Mouse (Mus musculus): ENCODE data around the gene Scamp3. TPM values are rescaled to one million over a fixed set of nuclear protein-coding genes. Genes with fewer than 3 reads are reported as not detected.
A peak's percentile ranks its signal among the peaks of the same experiment; 100 is the strongest.

Scamp3 gene
- total RNA-seq (2014; rRNA removed): 9.1 and 15.6 TPM in 2 replicates
- 105 and 120 TPM in 2 replicates for polyA plus RNA-seq (2012; rRNA removed)

DNA sequence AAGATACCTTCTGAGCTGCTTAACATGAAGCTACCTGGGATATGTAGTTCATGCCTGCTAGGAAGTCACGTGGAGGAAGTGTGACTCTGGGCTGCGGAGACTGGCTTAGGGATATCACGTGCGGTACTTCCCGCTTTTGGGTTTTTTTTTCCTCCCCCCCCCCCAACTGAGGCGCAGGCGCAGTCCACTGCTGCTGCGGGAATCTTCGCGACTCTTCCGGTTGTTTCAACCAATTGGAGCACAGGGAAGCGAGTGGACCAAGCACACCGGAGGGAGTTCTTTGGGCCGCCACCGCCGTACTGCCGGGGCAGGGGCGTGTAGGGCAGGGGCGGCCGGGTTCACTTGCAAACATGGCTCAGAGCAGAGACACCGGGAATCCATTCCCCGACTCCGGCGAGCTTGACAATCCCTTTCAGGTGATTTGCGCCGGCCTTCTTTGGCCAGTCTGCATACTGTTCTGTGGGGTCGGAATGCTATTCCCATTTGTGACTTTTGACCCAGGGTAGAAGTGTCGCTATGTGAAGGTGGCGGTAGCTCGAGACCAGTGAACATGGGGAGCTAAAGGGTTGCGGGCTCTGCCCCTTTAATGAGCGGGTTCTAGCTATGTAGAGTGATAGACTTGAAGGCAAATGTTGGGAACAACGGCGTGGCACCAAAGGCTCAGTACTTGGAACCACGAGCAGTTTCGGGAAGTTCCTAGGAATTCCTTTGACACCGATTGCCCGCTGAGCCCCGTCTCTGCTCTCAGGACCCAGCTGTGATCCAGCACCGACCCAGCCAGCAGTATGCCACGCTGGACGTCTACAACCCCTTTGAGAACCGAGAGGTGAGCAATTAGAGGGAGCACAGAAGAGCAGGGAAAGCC is at the start of gene Scamp3:
TSS of gene Scamp3 (plus strand) at position 232 of the 865 bp plus-strand sequence.
- DNase-seq (ENCODE audit: extremely low read depth, low read depth, low spot score): peak; percentile 98
- no peaks in the 10 kb centered on the region for H3K79me2 ChIP-seq (ENCODE audit: control insufficient read depth, insufficient read depth, low read length)
- H3K36me3 ChIP-seq (ENCODE audit: control insufficient read depth, insufficient read depth, low read length): peaks cover 33% of the 10 kb centered on the region
- peak within 1 kb of the TSS; percentile 67 for H3K27ac ChIP-seq (replicated peaks; ENCODE audit: insufficient read depth, low read depth, low read length)
- H3K9ac ChIP-seq (ENCODE audit: low read depth, low read length): peak within 1 kb of the TSS; percentile 76
- H3K4me3 ChIP-seq (ENCODE audit: insufficient read depth, low read depth, low read length): peak within 1 kb of the TSS; percentile 78
- H3K27me3 ChIP-seq (ENCODE audit: control insufficient read depth, insufficient read depth, low read length): no peaks in the 10 kb centered on the region
- H3K4me1 ChIP-seq (ENCODE audit: control insufficient read depth, insufficient read depth, low read length): peaks cover 4% of the 10 kb centered on the region
- under 1% methylated on average over 43 of the region's 43 CpGs for WGBS
- TF ChIP-seq CTCF (IDR thresholded peaks at IDR 0.05; ENCODE audit: low read depth, low read length): no peak
- TF ChIP-seq POLR2A (IDR thresholded peaks at IDR 0.05; ENCODE audit: extremely low read depth, insufficient read depth, low read length): peak; percentile 69; the same call in 1 of the 2 replicates

DNA sequence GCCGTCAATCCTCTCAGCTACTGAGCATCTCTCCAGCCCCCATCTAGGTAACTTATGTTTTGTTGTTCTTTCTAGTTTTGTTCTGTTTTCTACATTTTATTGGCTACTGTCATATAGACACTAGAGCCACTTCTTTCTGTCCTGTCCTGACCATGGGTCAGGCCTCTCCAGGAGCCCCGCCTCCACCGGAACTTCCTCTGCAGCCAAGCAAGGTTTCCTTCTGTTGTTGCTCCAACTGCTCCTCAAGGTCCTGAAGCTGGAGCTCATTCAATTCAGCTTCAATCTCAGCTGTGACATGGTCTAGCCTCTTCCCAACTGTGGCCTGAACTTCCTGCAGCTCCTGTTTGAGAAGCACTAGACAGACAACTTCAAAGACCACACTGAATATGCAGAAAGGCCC is 47.4 kb upstream of the Scamp3 start:
- TF ChIP-seq POLR2A (IDR thresholded peaks at IDR 0.05; ENCODE audit: extremely low read depth, insufficient read depth, low read length) (no peak), CTCF (IDR thresholded peaks at IDR 0.05; ENCODE audit: low read depth, low read length) (no peak)

DNA sequence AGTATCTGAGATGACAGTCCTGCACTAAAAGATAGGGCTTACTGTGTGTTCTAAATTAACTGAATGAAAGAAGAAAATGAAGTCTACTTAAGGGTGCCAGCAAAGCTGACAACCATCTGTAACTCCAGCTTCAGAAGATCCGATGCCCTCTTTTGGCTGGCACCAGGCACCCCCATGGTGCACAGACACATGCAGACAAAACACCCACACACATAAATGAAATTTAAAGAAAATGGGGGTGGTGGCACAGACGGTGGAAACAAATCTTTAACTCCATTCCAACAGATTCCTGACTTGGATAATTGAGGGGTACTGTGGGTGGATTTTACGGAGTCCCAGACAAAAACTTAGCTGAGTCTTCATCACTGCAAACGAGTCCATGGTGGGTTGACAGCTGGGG is 45.5 kb upstream of the Scamp3 start:
- H3K27ac ChIP-seq (replicated peaks; ENCODE audit: insufficient read depth, low read depth, low read length): no peak overlapping the region

More for the DNA sequence above, 47.4 kb upstream of the Scamp3 start:
- Histone ChIP-seq H3K36me3 (ENCODE audit: control insufficient read depth, insufficient read depth, low read length) (no peaks in the 10 kb centered on the region), H3K4me3 (ENCODE audit: insufficient read depth, low read depth, low read length) (no peak overlapping the region), H3K27me3 (ENCODE audit: control insufficient read depth, insufficient read depth, low read length) (no peaks in the 10 kb centered on the region), H3K79me2 (ENCODE audit: control insufficient read depth, insufficient read depth, low read length) (no peaks in the 10 kb centered on the region), H3K27ac (replicated peaks; ENCODE audit: insufficient read depth, low read depth, low read length) (no peak overlapping the region), H3K9ac (ENCODE audit: low read depth, low read length) (no peak overlapping the region), H3K4me1 (ENCODE audit: control insufficient read depth, insufficient read depth, low read length) (peaks cover 13% of the 10 kb centered on the region)
- WGBS: 85% methylated on average over 3 of the region's 3 CpGs
- no peak for DNase-seq (ENCODE audit: extremely low read depth, low read depth, low spot score)

DNA sequence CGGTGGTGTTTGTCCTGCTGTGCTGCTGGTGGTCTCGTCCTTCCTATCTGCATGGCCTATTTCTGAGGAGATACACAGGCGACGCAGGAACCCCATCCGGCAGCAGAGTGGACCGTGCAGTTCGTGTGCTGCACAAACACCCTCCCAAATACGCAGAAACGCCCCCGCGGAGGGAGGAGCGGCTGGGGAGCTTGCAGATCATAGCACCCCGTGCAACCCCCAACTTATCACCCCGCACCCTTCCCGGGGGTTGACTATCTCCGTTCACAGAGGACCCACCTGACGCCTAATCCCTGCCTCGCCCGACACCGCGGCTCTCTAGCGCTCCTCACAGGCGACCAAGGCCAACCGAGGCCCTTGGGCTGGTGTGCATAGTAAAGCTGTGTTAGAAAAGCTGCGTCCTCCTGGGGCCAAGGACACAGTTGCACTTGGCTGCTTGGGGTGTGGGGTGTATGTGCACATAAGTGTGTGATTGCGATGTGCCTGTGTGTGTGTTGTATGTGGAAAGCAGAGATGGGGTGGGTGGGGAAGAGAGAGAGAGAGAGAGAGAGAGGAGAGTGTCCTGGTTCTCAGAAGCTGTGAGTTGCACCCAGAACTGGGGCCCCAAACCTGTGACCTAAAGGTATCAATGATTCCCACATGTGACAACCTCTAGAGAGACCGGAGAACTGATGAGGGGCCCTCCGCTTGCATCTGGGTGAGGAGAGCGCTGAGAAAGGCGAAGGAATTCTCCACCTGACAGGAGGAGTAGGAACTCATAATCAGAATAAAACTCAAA is 44.8 kb upstream of the Scamp3 start:
- peaks cover 19% of the 10 kb centered on the region for H3K4me1 ChIP-seq (ENCODE audit: control insufficient read depth, insufficient read depth, low read length)
- WGBS: 16% methylated on average over 30 of the region's 30 CpGs
- TF ChIP-seq CTCF (IDR thresholded peaks at IDR 0.05; ENCODE audit: low read depth, low read length) (peak; percentile 77), POLR2A (IDR thresholded peaks at IDR 0.05; ENCODE audit: extremely low read depth, insufficient read depth, low read length) (no peak)

More for the DNA sequence above, 45.5 kb upstream of the Scamp3 start:
- Histone ChIP-seq H3K79me2 (ENCODE audit: control insufficient read depth, insufficient read depth, low read length) (no peaks in the 10 kb centered on the region), H3K9ac (ENCODE audit: low read depth, low read length) (no peak overlapping the region), H3K4me3 (ENCODE audit: insufficient read depth, low read depth, low read length) (no peak overlapping the region), H3K4me1 (ENCODE audit: control insufficient read depth, insufficient read depth, low read length) (peaks cover 18% of the 10 kb centered on the region), H3K36me3 (ENCODE audit: control insufficient read depth, insufficient read depth, low read length) (no peaks in the 10 kb centered on the region), H3K27me3 (ENCODE audit: control insufficient read depth, insufficient read depth, low read length) (no peaks in the 10 kb centered on the region)
- DNase-seq (ENCODE audit: extremely low read depth, low read depth, low spot score): no peak
- WGBS: 65% methylated on average over 4 of the region's 4 CpGs
- TF ChIP-seq POLR2A (IDR thresholded peaks at IDR 0.05; ENCODE audit: extremely low read depth, insufficient read depth, low read length) (no peak), CTCF (IDR thresholded peaks at IDR 0.05; ENCODE audit: low read depth, low read length) (no peak)

DNA sequence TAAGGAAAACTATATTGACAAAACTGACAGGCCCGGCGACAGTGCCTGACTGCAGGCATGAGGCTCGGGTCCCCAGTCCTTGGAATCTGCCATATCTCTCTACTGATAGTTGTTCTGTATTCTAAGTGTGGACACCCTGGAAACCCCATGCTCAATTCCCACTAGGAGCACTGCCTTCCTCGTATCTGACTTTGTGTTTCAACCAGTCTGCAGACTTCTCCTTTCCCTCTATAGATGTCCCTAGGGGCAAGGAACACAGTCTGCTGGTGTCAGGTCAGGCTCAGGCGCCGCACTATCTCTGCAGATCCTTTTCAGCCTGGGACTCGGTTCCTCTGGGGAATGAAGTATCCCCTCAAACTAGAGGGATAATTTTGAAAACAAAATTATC is 44.2 kb upstream of the Scamp3 start:
- H3K9ac ChIP-seq (ENCODE audit: low read depth, low read length): peak overlapping the region; percentile 5; the same call in 1 of the 2 replicates
- no peaks in the 10 kb centered on the region for H3K36me3 ChIP-seq (ENCODE audit: control insufficient read depth, insufficient read depth, low read length)
- H3K27ac ChIP-seq (replicated peaks; ENCODE audit: insufficient read depth, low read depth, low read length): peak overlapping the region; percentile 73
- H3K4me3 ChIP-seq (ENCODE audit: insufficient read depth, low read depth, low read length): no peak overlapping the region
- H3K27me3 ChIP-seq (ENCODE audit: control insufficient read depth, insufficient read depth, low read length): no peaks in the 10 kb centered on the region
- H3K79me2 ChIP-seq (ENCODE audit: control insufficient read depth, insufficient read depth, low read length): 0 out of 2 replicates have a peak, but pooled peaks cover 4% of the 10 kb centered on the region
- H3K4me1 ChIP-seq (ENCODE audit: control insufficient read depth, insufficient read depth, low read length): peaks cover 20% of the 10 kb centered on the region
- 56% methylated on average over 7 of the region's 7 CpGs for WGBS
- no peak for DNase-seq (ENCODE audit: extremely low read depth, low read depth, low spot score)
- TF ChIP-seq CTCF (IDR thresholded peaks at IDR 0.05; ENCODE audit: low read depth, low read length): no peak
- TF ChIP-seq POLR2A (IDR thresholded peaks at IDR 0.05; ENCODE audit: extremely low read depth, insufficient read depth, low read length): no peak

More for the DNA sequence above, 44.8 kb upstream of the Scamp3 start:
- no peaks in the 10 kb centered on the region for H3K27me3 ChIP-seq (ENCODE audit: control insufficient read depth, insufficient read depth, low read length)
- no peak for DNase-seq (ENCODE audit: extremely low read depth, low read depth, low spot score)
- peak overlapping the region; percentile 51 for H3K9ac ChIP-seq (ENCODE audit: low read depth, low read length)
- H3K79me2 ChIP-seq (ENCODE audit: control insufficient read depth, insufficient read depth, low read length): 0 out of 2 replicates have a peak, but pooled peaks cover 4% of the 10 kb centered on the region
- peak overlapping the region; percentile 10; the same call in 1 of the 2 replicates for H3K4me3 ChIP-seq (ENCODE audit: insufficient read depth, low read depth, low read length)
- H3K27ac ChIP-seq (replicated peaks; ENCODE audit: insufficient read depth, low read depth, low read length): peak overlapping the region; percentile 73; the same call in 1 of the 2 replicates
- no peaks in the 10 kb centered on the region for H3K36me3 ChIP-seq (ENCODE audit: control insufficient read depth, insufficient read depth, low read length)

Measured in liver, adult 2 months (tissue).